Mouse (Mus musculus): ENCODE results near the gene Tagap1.
"Not testable (repeated sequence)": the region's sequence is repeated elsewhere in the genome, so short reads cannot be mapped to it uniquely, and the experiment has no call there.

Tagap1 gene

GRCm38 (mm10) chr17:6962339-6962738 is 1.4 kb upstream of the Tagap1 start:
- DNase-seq (ENCODE audit: low read depth) = not testable (repeated sequence)

- DNase-seq (ENCODE audit: low read depth) = not testable (repeated sequence)
Observed at GRCm38 (mm10) chr17:6961181-6962000, 435 bp upstream of the Tagap1 start.

GRCm38 (mm10) chr17:6960349-6960748 is 607 bp downstream of the Tagap1 start:
- not testable (repeated sequence) for DNase-seq (ENCODE audit: low read depth)

- DNase-seq (ENCODE audit: low read depth) = not testable (repeated sequence)
Observed at GRCm38 (mm10) chr17:6959543-6960259, 1.3 kb downstream of the Tagap1 start.

GRCm38 (mm10) chr17:6958881-6959280 is 2.1 kb downstream of the Tagap1 start:
- DNase-seq (ENCODE audit: low read depth) = not testable (repeated sequence)

- DNase-seq (ENCODE audit: low read depth) = not testable (repeated sequence)
Observed at GRCm38 (mm10) chr17:6948769-6949228, 12.2 kb downstream of the Tagap1 start.

- not testable (repeated sequence) for DNase-seq (ENCODE audit: low read depth)
Observed at GRCm38 (mm10) chr17:6947984-6948768, 12.8 kb downstream of the Tagap1 start, which contains the start of gene Rsph3b. Rsph3b (minus strand) TSS chr17:6948682.

GRCm38 (mm10) chr17:6947637-6947983 is 13.3 kb downstream of the Tagap1 start:
- DNase-seq (ENCODE audit: low read depth) = not testable (repeated sequence)

- not testable (repeated sequence) for DNase-seq (ENCODE audit: low read depth)
Observed at GRCm38 (mm10) chr17:6942560-6942959, 18.4 kb downstream of the Tagap1 start.

- DNase-seq (ENCODE audit: low read depth) = not testable (repeated sequence)
Observed at GRCm38 (mm10) chr17:6931625-6932024, 29.3 kb downstream of the Tagap1 start.

- not testable (repeated sequence) for DNase-seq (ENCODE audit: low read depth)
Observed at GRCm38 (mm10) chr17:6920351-6920894, 40.5 kb downstream of the Tagap1 start.

GRCm38 (mm10) chr17:6919388-6919787 is 41.6 kb downstream of the Tagap1 start:
- DNase-seq (ENCODE audit: low read depth) = not testable (repeated sequence)

- DNase-seq (ENCODE audit: low read depth) = not testable (repeated sequence)
Observed at GRCm38 (mm10) chr17:6915282-6915681, 45.7 kb downstream of the Tagap1 start.

- DNase-seq (ENCODE audit: low read depth) = not testable (repeated sequence)
Observed at GRCm38 (mm10) chr17:6914066-6914465, 46.9 kb downstream of the Tagap1 start.
